Mouse (Mus musculus) spleen, adult 2 months (tissue): ENCODE results near the gene Rasgef1c. TPM values are rescaled to one million over a fixed set of nuclear protein-coding genes. Genes with fewer than 3 reads are reported as not detected.

Experiments
- DNase-seq, 2 experiments: peaks; one replicate each; pipeline versions ENCODE4 v3.0.0 to v3.0.0-alpha.2; 2012 to 2021; ENCODE audit warnings: low spot score in 2 of 2, low read depth in 1 of 2
- H3K27ac ChIP-seq: fragments of 200-500 bp; 2 replicates; pipeline ENCODE4 v1.5.1; 2012; ENCODE audit warnings: low read length, inconsistent platforms; ENCODE audit not compliant: insufficient read depth
- H3K27me3 ChIP-seq: fragments of 200-500 bp; 2 replicates; pipeline ENCODE4 v1.6.1; 2012; ENCODE audit warnings: mild to moderate bottlenecking, moderate library complexity, low read length, inconsistent platforms; ENCODE audit not compliant: control insufficient read depth, insufficient read depth
- H3K36me3 ChIP-seq: fragments of 200-500 bp; 2 replicates; pipeline ENCODE4 v1.6.1; 2012; ENCODE audit warnings: mild to moderate bottlenecking, low read length, inconsistent platforms; ENCODE audit not compliant: control insufficient read depth, insufficient read depth
- H3K4me1 ChIP-seq: fragments of 200-500 bp; 2 replicates; pipeline ENCODE4 v1.6.1; 2011; ENCODE audit warnings: inconsistent platforms; ENCODE audit not compliant: control insufficient read depth, insufficient read depth, insufficient read length
- H3K4me3 ChIP-seq: fragments of 200-500 bp; 2 replicates; pipeline ENCODE4 v1.5.1; 2011; ENCODE audit warnings: mild to moderate bottlenecking, inconsistent platforms; ENCODE audit not compliant: insufficient read depth, insufficient read length; ENCODE audit errors: extremely low read depth
- CTCF ChIP-seq: fragments of 200-500 bp; IDR thresholded peaks from 2 replicates; pipeline ENCODE4 v1.5.1; 2011; ENCODE audit warnings: mild to moderate bottlenecking, inconsistent platforms; ENCODE audit not compliant: insufficient read depth, insufficient read length, insufficient replicate concordance; ENCODE audit errors: extremely low read depth
- POLR2A ChIP-seq: fragments of 200-500 bp; IDR thresholded peaks from 2 replicates; pipeline ENCODE4 v1.6.1; 2011; ENCODE audit warnings: low read depth, low read length, inconsistent platforms
- WGBS: fragments of 180-500 bp; shearing (Covaris S2); methylation state at CpG from one replicate; pipeline ENCODE4 v1.1.7; 2018; 5-methylcytosine and 5-hydroxymethylcytosine counted together
- polyA plus RNA-seq: library from polyadenylated mRNA; depleted of rRNA; stranded (reverse); fragments of >200 nt; gene quantifications from 2 replicates; pipeline ENCODE4 v1.2.3, GENCODE M21; 2012

Gene Rasgef1c
- polyA plus RNA-seq, 1 experiment = 0.25 TPM

DNA sequence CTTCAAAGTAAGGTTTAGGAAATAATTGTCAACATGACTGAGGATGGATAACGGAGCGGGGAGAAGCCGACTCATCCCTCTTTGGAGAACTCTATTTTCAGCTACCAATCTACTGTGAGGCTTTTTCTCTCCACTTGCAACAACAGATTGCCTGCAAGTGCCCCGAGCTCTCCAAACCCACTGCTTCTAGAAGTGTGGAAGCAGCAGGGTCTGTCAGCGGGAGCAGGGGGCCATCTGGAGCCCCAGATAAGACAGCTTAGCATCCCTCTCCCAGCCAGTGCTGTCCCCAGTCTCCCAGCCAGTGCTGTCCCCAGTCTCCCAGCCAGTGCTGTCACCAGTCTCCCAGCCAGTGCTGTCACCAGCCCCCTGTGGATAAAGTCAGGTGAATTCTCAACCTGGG, 48.2 kb downstream of the Rasgef1c start:
- no peak for TF ChIP-seq CTCF
- no peak for TF ChIP-seq POLR2A
- Histone ChIP-seq H3K27me3 (no peaks in the 10 kb centered on the region), H3K4me1 (no peaks in the 10 kb centered on the region), H3K4me3 (no peak overlapping the region), H3K27ac (no peak overlapping the region), H3K36me3 (no peaks in the 10 kb centered on the region)
- DNase-seq = no peak
- WGBS = 85% methylated on average over 5 of the region's 5 CpGs

DNA sequence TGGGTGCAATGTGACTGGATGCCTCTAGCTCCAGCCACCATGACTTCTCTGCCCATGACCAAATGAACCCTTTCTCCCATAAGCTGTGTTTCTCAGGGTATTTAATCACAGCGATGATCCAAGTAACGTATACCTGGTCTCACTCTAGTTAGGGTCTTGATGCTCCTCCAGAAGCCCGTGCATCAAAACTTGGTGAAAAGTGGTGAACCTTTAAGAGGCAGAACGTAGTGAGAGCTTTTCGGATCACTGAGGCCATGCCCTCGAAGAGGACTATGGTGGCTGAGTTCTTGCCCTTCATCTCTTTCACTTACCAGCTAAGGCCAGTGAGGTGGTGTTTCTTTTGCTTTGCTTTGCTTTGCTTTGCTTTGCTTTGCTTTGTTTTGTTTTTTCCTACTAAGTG, 52.0 kb downstream of the Rasgef1c start:
- WGBS = 92% methylated on average over 6 of the region's 6 CpGs
- H3K36me3 ChIP-seq = no peaks in the 10 kb centered on the region
- H3K4me1 ChIP-seq = no peaks in the 10 kb centered on the region
- no peak overlapping the region for H3K27ac ChIP-seq
- no peak for DNase-seq
- H3K27me3 ChIP-seq = no peaks in the 10 kb centered on the region
- TF ChIP-seq POLR2A = no peak
- H3K4me3 ChIP-seq = no peak overlapping the region

DNA sequence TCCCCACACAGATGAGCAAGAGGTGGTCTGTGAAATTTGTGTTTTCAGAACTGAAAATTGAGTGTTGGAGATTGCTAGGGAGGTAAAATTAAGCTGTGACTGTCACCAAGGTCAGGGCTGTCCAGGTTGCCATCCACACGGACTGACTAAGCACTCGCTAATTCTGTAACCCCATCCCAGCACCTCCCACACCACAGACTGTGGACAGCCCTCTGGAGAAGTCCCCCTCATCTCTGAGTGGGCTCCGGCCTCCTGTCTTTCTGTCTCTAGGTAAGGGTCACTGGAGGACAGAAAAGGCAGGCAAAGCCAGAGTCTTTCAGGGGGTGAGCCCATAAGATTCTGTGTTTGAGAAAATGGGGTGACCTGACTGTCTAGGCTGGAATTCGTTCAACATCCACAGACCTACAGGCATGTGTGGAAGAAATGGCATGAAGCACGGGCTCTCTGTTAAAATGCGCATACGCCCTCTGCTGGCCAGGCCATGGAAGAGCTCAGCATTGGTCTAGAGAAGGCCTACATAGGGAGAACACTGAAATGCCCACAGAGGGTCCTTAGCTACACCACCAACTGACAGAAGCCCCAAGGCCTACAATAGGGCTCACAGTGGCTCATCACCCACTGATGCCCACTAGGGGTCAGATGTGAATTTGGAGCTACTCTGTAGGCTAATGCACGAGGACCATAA, 54.1 kb downstream of the Rasgef1c start:
- H3K27ac ChIP-seq = no peak overlapping the region
- H3K4me1 ChIP-seq = no peaks in the 10 kb centered on the region
- WGBS = 31% methylated on average over 8 of the region's 8 CpGs
- no peaks in the 10 kb centered on the region for H3K36me3 ChIP-seq
- H3K27me3 ChIP-seq = no peaks in the 10 kb centered on the region
- H3K4me3 ChIP-seq = no peak overlapping the region
- DNase-seq = peak; percentile 19 to 50
- TF ChIP-seq POLR2A (no peak), CTCF (peak; percentile 78; the same call in 1 of the 2 replicates)

DNA sequence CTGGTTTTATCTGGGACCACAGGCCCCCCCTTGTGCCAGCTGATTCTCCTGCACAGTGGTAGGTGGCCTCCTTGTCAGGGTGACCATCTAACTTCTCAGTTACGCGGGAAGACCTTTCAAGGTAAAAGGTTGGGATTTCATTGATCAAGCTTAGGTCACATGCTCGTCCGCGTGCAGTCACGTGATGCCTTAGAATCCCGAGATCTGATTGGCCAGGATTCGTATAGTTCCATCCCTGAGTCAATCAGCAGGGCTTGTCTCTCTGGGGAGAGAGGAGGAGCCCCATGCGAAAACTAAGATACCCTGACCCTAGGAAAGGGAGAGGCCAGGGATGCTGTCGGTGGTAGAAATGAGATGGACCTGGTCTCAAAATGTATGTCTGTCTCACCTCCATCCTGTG, 56.4 kb downstream of the Rasgef1c start:
- H3K4me3 ChIP-seq = no peak overlapping the region
- 92% methylated on average over 10 of the region's 10 CpGs for WGBS

DNA sequence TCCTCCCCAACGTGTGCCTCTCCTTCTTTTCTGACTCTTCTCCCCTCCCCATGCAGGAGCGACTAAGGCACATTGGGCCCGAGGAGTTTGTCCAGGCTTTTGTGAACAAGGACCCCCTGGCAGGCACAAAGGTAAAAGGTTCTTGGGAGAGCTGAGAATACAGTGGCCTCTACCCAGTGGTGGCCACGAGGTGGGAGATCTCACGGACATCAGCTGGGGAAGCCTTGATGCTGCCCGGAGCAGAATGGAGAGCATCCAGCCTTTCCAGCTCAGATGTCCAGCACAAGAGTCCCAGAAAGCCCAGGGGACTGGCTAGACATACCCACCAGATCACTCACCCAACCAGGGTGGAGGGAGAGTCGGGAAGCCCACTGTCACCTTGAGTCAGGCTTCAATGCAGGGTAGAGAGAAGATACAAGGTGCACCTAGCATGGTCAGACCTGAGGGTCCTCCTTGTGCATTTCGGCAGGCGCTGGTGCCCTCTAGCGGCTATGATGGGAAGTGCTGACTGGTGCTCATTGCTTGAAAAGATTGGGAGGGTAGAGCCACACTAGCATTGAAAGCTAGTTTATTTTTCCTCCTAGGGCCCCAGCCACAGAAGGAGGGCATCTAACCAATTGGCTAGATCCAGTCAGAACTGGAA, 59.6 kb downstream of the Rasgef1c start:
- no peaks in the 10 kb centered on the region for H3K36me3 ChIP-seq
- no peak overlapping the region for H3K27ac ChIP-seq
- no peak overlapping the region for H3K4me3 ChIP-seq
- TF ChIP-seq CTCF (peak; percentile 90; the same call in 1 of the 2 replicates), POLR2A (no peak)
- peak in 1 of 2 experiments; percentile 50 for DNase-seq
- H3K27me3 ChIP-seq = no peaks in the 10 kb centered on the region
- H3K4me1 ChIP-seq = no peaks in the 10 kb centered on the region
- WGBS = 40% methylated on average over 10 of the region's 10 CpGs

More for the DNA sequence above, 56.4 kb downstream of the Rasgef1c start:
- no peaks in the 10 kb centered on the region for H3K27me3 ChIP-seq
- TF ChIP-seq POLR2A (no peak), CTCF (no peak)
- no peak for DNase-seq
- H3K36me3 ChIP-seq = no peaks in the 10 kb centered on the region
- no peaks in the 10 kb centered on the region for H3K4me1 ChIP-seq
- no peak overlapping the region for H3K27ac ChIP-seq

DNA sequence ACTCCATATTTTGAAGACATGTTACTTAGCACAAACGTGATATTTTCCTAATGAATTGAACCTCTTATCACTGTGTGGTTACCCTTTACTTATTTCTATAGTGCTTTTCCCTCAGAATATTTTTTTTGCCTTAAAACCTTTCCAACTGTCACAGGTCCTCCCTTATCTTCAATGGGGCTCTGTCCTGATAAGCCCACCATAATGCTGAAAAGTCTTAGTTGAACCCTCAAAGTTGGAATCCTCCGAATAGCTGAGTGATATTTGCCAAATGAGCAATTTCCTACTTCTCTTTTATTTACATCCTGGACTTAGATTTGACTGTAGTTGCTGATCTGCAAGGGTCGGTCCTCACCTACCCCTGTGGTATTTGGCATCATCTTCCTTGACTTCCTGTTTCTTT, 63.7 kb downstream of the Rasgef1c start:
- Histone ChIP-seq H3K27ac (no peak overlapping the region), H3K36me3 (no peaks in the 10 kb centered on the region), H3K4me1 (no peaks in the 10 kb centered on the region), H3K27me3 (no peaks in the 10 kb centered on the region), H3K4me3 (no peak overlapping the region)
- no peak for TF ChIP-seq CTCF
- TF ChIP-seq POLR2A = no peak
- WGBS = 60% methylated on average over 3 of the region's 3 CpGs
- no peak for DNase-seq

DNA sequence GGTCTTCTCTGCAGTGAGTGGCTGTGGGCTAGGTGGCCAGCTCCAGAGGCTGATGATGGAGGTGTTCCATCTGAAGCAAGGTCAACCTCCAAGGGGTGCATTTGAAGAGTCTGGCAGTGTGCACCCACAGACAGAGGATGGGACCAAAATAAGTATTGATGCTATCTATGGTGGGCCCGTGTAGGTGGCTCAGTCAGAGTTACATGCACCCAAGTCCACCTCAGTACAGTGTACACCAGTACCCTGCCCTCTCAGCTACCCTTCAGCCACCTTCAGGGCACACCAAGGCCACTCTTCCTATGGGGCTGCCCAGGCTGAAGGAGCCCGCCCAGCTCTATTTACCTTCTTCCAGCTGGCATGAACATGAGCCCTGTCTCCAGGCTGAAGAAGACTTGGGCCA, 68.1 kb downstream of the Rasgef1c start:
- TF ChIP-seq POLR2A (no peak), CTCF (no peak)
- WGBS = 86% methylated on average over 2 of the region's 2 CpGs
- no peaks in the 10 kb centered on the region for H3K36me3 ChIP-seq
- H3K27ac ChIP-seq = no peak overlapping the region
- H3K27me3 ChIP-seq = no peaks in the 10 kb centered on the region
- DNase-seq = no peak
- no peaks in the 10 kb centered on the region for H3K4me1 ChIP-seq
- no peak overlapping the region for H3K4me3 ChIP-seq
